Mouse (Mus musculus) c-Kit-positive CD71-positive TER-119-positive erythroid progenitor cells, embryonic 14.5 days (primary cell): ENCODE results near the gene Dmrtc2.
"Not testable (repeated sequence)": the region's sequence is repeated elsewhere in the genome, so short reads cannot be mapped to it uniquely, and the experiment has no call there.

ENCODE experiments used
- DNase-seq: peaks from one replicate; pipeline ENCODE4 v3.0.0-alpha.2; 2013; ENCODE audit warnings: low spot score

Gene Dmrtc2

DNA sequence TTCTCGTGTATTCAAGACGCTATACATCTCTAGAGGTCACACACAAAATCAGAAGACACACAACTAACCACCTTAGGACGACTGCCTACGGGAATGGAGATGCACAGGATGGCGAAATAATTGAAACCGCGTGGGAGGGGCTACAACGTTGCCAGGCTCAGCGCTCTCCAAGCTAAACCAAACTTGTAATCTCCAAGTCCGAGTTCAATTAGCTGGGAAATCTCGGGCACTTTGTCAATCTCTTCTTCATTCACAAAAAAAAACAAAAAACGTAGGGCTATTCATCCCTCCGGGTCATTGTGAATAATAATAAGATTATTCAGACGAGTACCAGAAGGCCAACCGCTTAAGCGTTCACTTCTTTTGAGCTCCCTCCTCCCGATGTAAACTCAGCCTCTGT, 777 bp upstream of the Dmrtc2 start:
- DNase-seq, result no peak

DNA sequence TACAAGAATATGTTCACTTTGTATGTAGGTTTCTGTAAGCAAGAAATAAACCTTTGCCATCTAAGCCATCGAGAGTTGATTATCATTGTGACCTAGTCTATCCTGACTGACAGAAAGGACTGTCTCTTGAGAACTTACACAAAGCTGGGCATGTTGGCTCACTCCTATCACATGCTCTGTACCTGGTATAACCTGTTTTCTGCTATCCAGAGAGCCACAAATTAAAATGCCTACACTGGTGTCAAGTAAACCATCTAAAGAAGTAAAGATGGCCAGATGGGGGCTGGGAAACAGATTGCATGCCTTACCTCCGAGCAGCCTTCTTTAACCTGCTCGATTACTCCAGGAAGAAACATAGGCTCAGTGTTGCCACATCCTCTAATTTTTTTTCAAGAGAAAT, 7.7 kb downstream of the Dmrtc2 start:
- DNase-seq, result no peak

DNA sequence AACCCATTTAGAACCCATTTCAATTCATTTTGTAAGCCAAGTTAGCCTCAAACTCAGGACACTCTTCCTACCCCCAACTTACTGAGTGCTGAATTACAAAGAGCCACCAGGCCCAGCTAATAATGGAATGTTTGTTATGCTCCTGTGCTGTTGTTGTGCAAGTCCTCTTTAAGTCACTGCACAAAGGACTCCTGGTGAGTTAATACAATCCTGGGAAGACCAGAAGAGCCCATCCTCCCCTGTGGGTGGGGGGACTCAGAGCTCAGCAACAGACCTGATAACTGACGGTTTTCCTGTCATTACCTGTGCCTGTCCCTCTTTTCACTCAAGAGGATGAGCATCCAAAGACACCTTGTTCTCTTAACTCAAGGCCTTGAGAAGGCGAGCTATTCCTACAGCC, 9.8 kb downstream of the Dmrtc2 start:
- no peak for DNase-seq

DNA sequence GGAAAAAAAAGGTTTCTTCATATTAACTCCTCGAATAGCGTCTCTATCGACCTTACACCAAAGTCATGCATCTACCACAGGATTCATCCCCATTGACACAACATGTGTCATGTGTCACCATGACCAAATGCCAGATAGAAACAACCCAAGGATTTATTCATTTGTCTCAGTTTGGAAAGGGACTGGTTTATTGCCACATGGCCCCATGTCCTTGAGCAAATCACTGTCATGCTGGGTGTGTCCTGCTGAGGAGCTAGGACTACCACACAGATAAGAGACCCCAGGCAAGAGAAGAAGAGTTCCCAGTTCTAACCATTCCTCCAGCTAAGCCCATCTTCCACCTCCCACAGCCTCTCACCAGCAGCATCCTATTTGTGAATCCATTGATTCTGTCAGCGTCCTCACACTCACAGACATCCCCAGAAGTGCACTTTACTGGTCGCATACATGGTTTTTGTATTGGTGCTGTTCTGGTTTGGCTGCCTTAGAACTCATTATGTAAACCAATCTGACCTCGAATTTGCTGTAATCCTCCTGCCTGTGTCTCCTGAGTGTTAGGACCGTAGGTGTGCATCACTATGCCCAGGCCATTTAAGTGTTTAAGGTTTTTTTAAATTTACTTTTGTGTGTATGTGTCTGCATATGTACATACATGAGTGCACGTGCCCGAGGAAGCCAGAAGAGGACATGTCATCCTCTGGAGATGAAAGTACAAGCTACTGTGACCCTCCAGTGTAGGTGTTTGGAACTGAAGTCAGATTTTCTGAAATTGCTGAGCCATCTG, 12.8 kb downstream of the Dmrtc2 start:
- no peak for DNase-seq

- peak; percentile 99 for DNase-seq
Observed at GRCm38 (mm10) chr7:24883896-24884692, 14.2 kb downstream of the Dmrtc2 start, which contains the start of gene Rps19. Rps19 (plus strand) TSS chr7:24884371.

DNA sequence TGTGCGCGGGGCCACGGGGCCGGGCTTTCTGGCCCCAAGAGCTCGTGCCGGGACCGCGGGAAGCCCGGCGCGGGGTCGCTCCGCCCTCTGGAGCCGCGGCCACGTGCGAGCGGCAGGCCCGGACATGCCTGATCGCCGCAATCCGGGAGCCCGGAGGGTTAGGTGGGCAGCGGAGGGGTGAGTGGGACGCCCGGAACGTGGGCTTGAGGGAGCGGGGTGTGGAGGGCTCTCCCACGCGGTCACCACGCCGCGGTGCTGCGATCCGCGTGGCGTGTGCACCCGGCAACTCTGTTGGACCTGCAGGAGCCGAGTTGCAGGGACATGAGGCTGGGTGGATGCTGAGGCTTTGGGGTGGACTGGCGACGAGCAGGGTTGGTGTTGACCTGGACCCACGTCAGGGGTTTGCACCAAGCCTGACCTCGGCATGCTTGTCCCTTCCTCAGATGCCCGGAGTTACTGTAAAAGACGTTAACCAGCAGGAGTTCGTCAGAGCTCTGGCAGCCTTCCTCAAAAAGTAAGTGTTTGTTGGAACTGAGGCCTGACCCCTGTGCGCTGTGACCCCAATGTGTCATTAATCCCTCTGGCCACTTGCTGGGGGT, 14.9 kb downstream of the Dmrtc2 start:
- DNase-seq, result no peak

- DNase-seq, result no peak
Observed at GRCm38 (mm10) chr7:24885468-24886307, 15.8 kb downstream of the Dmrtc2 start.

- no peak for DNase-seq
Observed at GRCm38 (mm10) chr7:24886308-24886633, 16.4 kb downstream of the Dmrtc2 start.

GRCm38 (mm10) chr7:24887096-24887495, 17.2 kb downstream of the Dmrtc2 start:
- DNase-seq, result no peak

GRCm38 (mm10) chr7:24889431-24890220, 19.8 kb downstream of the Dmrtc2 start:
- no peak for DNase-seq

- DNase-seq, result peak; percentile 80
Observed at GRCm38 (mm10) chr7:24890281-24891216, 20.7 kb downstream of the Dmrtc2 start.

- DNase-seq, result no peak
Observed at GRCm38 (mm10) chr7:24891241-24892124, 21.6 kb downstream of the Dmrtc2 start.

DNA sequence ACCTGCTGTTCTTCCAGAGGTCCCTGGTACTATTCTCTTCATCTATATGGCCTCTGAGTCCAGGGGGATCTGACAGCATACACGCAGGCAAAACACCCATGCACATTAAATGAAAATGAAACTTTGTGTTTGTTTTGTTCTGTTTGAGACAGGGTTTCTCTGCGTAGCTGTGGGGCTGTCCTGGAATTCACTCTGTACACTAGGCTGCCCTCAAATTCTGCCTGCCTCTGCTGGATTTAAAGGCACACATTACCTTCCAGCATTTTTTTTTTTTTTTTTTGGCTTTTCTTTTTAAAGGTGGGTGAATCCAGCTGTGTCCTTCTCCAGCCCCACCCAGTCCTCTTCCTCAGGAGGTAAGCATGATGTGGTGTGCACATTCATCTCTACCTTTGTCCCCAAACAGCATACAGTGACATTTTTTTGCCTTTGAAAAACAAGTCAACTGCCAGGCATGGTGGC, 22.3 kb downstream of the Dmrtc2 start:
- DNase-seq, result no peak

- not testable (repeated sequence) for DNase-seq
Observed at GRCm38 (mm10) chr7:24895749-24896148, 25.9 kb downstream of the Dmrtc2 start.

- DNase-seq, result no peak
Observed at GRCm38 (mm10) chr7:24896269-24896668, 26.4 kb downstream of the Dmrtc2 start.

GRCm38 (mm10) chr7:24897224-24897623, 27.4 kb downstream of the Dmrtc2 start, which contains the start of gene Cd79a:
Cd79a (plus strand) TSS chr7:24897381.
- no peak for DNase-seq

- no peak for DNase-seq
Observed at GRCm38 (mm10) chr7:24897959-24898358, 28.1 kb downstream of the Dmrtc2 start.

DNA sequence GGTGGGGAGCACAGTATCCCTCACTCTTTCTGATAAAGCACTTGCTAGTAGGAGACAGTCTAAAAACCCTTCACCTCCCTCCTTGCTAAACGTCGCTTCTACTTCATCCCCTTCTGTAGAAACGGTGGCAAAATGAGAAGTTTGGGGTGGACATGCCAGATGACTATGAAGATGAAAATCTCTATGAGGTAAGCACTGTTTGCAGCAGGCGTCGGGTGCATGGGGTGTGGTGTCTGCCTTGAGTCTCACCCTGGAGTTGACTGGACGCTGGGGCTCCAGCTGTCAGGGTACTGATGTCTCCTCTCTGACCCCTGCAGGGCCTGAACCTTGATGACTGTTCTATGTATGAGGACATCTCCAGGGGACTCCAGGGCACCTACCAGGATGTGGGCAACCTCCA, 31.3 kb downstream of the Dmrtc2 start:
- DNase-seq, result no peak

GRCm38 (mm10) chr7:24901842-24902241, 32.0 kb downstream of the Dmrtc2 start:
- no peak for DNase-seq
